Mouse (Mus musculus) leukemia stem cell, adult 10-12 weeks (primary cell): Measurements from ENCODE around the gene Wdr27. TPM values are rescaled to one million over a fixed set of nuclear protein-coding genes. Genes with fewer than 3 reads are reported as not detected.

Experiments used
- polyA plus RNA-seq: library from polyadenylated mRNA; stranded (reverse); fragments of >175 nt; gene quantifications from 2 replicates; pipeline ENCODE4 v1.2.3, GENCODE M21; 2012; ENCODE audit warnings: low replicate concordance

The Wdr27 gene
- polyA plus RNA-seq = 0.96 TPM in 1 of 2 replicates, not detected in the other

GRCm38 (mm10) chr17:14943009-14943728 lies at the start of gene Wdr27, which contains the start of gene 1600012H06Rik:
TSS of gene Wdr27 (minus strand) at chr17:14943158.
TSS of gene 1600012H06Rik (plus strand) at chr17:14943184.

DNA sequence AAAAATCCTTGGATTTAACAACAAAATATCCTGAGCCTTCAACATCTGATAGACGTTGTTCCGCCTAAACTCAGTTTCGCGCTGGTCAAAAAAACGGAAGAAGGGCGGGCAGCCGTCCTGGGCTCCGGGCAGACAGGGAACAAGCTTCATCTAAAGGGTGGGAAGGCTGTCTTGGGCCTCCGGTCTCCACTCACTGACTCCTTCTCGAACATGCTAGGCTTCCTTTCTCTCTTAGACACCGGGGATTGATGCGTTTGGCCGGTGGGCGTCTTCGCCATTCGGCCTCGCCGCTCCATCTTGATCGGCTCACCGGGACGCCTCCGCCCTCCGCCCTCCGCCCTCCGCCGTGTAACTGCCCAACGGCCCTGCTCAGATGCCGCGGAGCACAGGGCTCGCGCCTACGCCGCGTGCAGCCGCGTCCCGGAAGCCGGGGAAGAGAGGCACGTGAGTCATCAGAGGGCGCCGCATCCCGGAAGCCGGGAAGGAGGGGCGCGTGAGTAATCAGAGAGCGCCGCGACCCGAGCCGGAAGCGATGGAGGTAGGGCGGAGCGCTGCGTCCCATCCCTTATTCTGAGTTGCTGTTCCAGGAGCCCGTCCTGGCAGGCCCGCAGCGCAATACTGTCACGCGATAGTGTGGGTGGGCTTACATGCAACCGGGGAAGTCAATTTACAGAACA lies 35.5 kb upstream of the Wdr27 start, which contains the start of the genes 9030025P20Rik and Gm3417:
Gene 9030025P20Rik (plus strand): TSS at position 107 of the 677 bp plus-strand sequence.
Gene Gm3417 (minus strand): TSS at position 429 of the 677 bp plus-strand sequence.

DNA sequence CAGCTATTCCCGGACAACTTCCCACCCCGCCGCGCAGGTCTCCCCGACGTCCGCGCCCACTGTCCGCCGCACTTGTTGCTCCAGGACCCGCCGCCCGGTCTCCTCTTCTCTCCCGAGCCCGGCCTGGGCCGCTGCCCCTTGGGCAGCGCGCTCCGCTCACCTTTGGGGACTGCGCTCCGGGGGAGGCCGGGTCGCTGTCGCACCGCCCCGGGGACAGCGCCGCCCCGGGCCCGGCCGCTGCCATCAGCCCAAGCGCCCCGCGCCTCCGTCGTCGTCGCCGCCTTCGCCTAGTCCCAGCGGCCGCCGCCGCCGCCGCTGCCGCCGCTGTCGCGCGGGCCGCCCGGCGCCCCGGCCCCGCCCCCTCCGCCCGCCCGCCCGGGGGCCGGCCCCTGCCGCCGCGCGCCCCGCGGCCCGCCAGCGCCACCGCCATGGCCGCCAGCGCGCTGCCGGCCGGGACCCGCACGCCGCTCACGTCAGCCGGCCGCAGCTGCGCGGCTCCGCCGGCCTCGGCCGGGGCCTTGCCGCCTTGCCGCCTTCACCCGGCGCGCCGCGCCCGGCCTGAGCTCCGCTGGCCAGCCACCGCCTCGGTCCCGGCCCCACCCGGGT lies 18.1 kb upstream of the Wdr27 start, which contains the start of gene Phf10:
Gene Phf10 (minus strand): TSS at position 323 of the 606 bp plus-strand sequence.

Other genes with a start within 250 kb of the Wdr27 start
- gene Thbs2, start 248.9 kb downstream of the Wdr27 start, polyA plus RNA-seq = 0.30 TPM in 1 of 2 replicates, not detected in the other
- 0.57 and 1.5 TPM in 2 replicates for gene 1600012H06Rik, start within 50 bp of the Wdr27 start, polyA plus RNA-seq
- gene Phf10, start 18.1 kb upstream of the Wdr27 start, polyA plus RNA-seq = 56.0 and 67.4 TPM in 2 replicates
- gene 9030025P20Rik, start 35.3 kb upstream of the Wdr27 start, polyA plus RNA-seq = 3.6 and 4.3 TPM in 2 replicates
- gene Gm3417, start 35.6 kb upstream of the Wdr27 start, polyA plus RNA-seq = 3.3 and 5.7 TPM in 2 replicates
- gene Gm3435, start 67.0 kb upstream of the Wdr27 start, polyA plus RNA-seq = 0.59 and 0.82 TPM in 2 replicates
- 1.7 and 3.6 TPM in 2 replicates for gene Ermard, start 98.0 kb upstream of the Wdr27 start, polyA plus RNA-seq
- 0.79 TPM in 1 of 2 replicates, not detected in the other for gene Tcte3, start 98.3 kb upstream of the Wdr27 start, polyA plus RNA-seq
- 0.63 and 1.0 TPM in 2 replicates for gene Gm3448, start 98.4 kb upstream of the Wdr27 start, polyA plus RNA-seq